Mouse (Mus musculus): ENCODE data around the gene Aqr.

DNA sequence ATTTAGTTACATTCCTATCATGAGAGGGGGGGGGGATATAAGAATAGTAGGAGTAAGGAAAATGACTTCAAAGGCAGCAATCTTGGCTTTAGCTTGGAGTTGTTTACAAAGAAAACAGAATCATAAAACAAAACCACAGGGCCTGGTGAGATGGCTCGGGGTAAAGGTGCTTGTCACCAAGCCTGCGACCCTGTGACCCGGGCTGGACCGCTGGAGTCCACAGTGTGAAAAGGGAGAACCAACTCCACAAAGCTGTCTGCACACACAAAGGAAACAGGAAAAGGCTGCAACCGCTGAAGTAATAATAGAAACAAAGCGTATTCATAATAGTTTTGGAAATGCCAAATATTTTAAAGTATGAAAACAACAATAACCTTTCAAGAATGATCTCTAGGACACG, 67.4 kb downstream of the Aqr start:
- TF ChIP-seq CTCF (IDR thresholded peaks at IDR 0.05; ENCODE audit: low read depth, low read length) (no peak), POLR2A (IDR thresholded peaks at IDR 0.05; ENCODE audit: borderline replicate concordance, low read depth, low read length) (no peak)
